In genomic region chr3:27617733-27618132, GRCm38 (mm10) we compare ENCODE assay signal across 11 mouse cellular contexts.
DNase-seq lines count a peak whose midpoint lies in the region; ATAC-seq and TF ChIP-seq lines count a peak whose summit lies in the region.
"Had no signal": no experiment of that assay in that cellular context is flagged by ENCODE, and none has a peak within 500 bp of the region (broad histone marks: within the 10 kb centered on the region; RNA-seq: fewer than 3 reads in every experiment).

No protein-coding gene starts in this region.

- H3K9me3 ChIP-seq in lung, embryonic 15.5 days = no peaks in the 10 kb centered on the region
- H3K9me3 ChIP-seq in liver, embryonic 15.5 days (replicated peaks) = no peaks in the 10 kb centered on the region
- no peaks in the 10 kb centered on the region for H3K9me3 ChIP-seq in stomach, embryonic 16.5 days (replicated peaks; ENCODE audit: control insufficient read depth, low read length)

- H3K9ac ChIP-seq in heart, adult 2 months (ENCODE audit: low read depth, low read length) = no peak overlapping the region
- no peak overlapping the region for H3K9ac ChIP-seq in lung, embryonic 15.5 days
- H3K9ac ChIP-seq in liver, embryonic 15.5 days = no peak overlapping the region
- no peak overlapping the region for H3K9ac ChIP-seq in stomach, embryonic 16.5 days (ENCODE audit: low read length)

- 59% methylated on average over 9 of the region's 9 CpGs for WGBS in heart, adult 2 months
- WGBS in lung, embryonic 15.5 days = 52% methylated on average over 9 of the region's 9 CpGs
- 20% methylated on average over 9 of the region's 9 CpGs for WGBS in liver, embryonic 15.5 days (ENCODE audit: insufficient replicate concordance)
- 47% methylated on average over 9 of the region's 9 CpGs for WGBS in stomach, embryonic 16.5 days

- TF ChIP-seq POLR2A in heart, adult 2 months (IDR thresholded peaks at IDR 0.05; ENCODE audit: insufficient read depth, low read depth, low read length) = no peak

- TF ChIP-seq CTCF in heart, adult 2 months (IDR thresholded peaks at IDR 0.05) = no peak
- no peak for TF ChIP-seq CTCF in left cerebral cortex, adult 2 months (IDR thresholded peaks at IDR 0.05)

- DNase-seq in heart, adult 2 months = peak in 1 of 2 experiments; percentile 30
- no peak for DNase-seq in heart, adult 11 months
- no peak for DNase-seq in lung, postnatal 25 days (ENCODE audit: low spot score)
- DNase-seq in adrenal gland, postnatal 14 days = no peak
- no peak for DNase-seq in left cerebral cortex, adult 2 months (ENCODE audit: extremely low spot score in 1 of 2, low spot score in 2 of 2)
- DNase-seq: adrenal gland, adult 2 months; cerebellum, adult 18-20 months; thymus, postnatal 4 days had no signal

- no peak overlapping the region for H3K4me2 ChIP-seq in lung, embryonic 15.5 days
- peak overlapping the region; percentile 32 for H3K4me2 ChIP-seq in liver, embryonic 15.5 days
- 0 out of 2 replicates have a peak overlapping the region, but pooled peaks have one; percentile 4 for H3K4me2 ChIP-seq in stomach, embryonic 16.5 days (ENCODE audit: low read depth, low read length)

- peak overlapping the region; percentile 15 for H3K27ac ChIP-seq in heart, adult 2 months
- H3K27ac ChIP-seq in lung, embryonic 15.5 days = peak overlapping the region; percentile 68
- H3K27ac ChIP-seq in liver, embryonic 15.5 days (replicated peaks) = 0 out of 2 replicates have a peak overlapping the region, but pooled peaks have one; percentile 45
- peak overlapping the region; percentile 53 for H3K27ac ChIP-seq in stomach, embryonic 16.5 days (ENCODE audit: low read length)
- H3K27ac ChIP-seq in left cerebral cortex, adult 2 months = no peak overlapping the region

- no peak for TF ChIP-seq EP300 in heart, adult 2 months (IDR thresholded peaks at IDR 0.05; ENCODE audit: insufficient read depth, low read depth, low read length)

- ATAC-seq in lung, embryonic 15.5 days (ENCODE audit: borderline replicate concordance, extremely low read depth, low FRiP score, low TSS enrichment) = no peak
- ATAC-seq in liver, embryonic 15.5 days (ENCODE audit: insufficient read depth) = 0 out of 2 replicates have a peak, but pooled peaks have one; percentile 22
- peak; percentile 57; the same call in 1 of the 2 replicates for ATAC-seq in stomach, embryonic 16.5 days (ENCODE audit: insufficient read depth, low FRiP score)

- H3K4me3 ChIP-seq in heart, adult 2 months = no peak overlapping the region
- no peak overlapping the region for H3K4me3 ChIP-seq in lung, embryonic 15.5 days
- no peak overlapping the region for H3K4me3 ChIP-seq in liver, embryonic 15.5 days (replicated peaks)
- no peak overlapping the region for H3K4me3 ChIP-seq in stomach, embryonic 16.5 days (replicated peaks; ENCODE audit: low read length)
- no peak overlapping the region for H3K4me3 ChIP-seq in left cerebral cortex, adult 2 months

- H3K4me1 ChIP-seq in heart, adult 2 months (ENCODE audit: control insufficient read depth, insufficient read depth, low read length) = peaks cover 25% of the 10 kb centered on the region
- H3K4me1 ChIP-seq in lung, embryonic 15.5 days = peaks cover 48% of the 10 kb centered on the region
- peaks cover 31% of the 10 kb centered on the region for H3K4me1 ChIP-seq in liver, embryonic 15.5 days (replicated peaks)
- H3K4me1 ChIP-seq in stomach, embryonic 16.5 days (ENCODE audit: control insufficient read depth, insufficient read depth, low read length) = peaks cover 38% of the 10 kb centered on the region

- peaks cover 8% of the 10 kb centered on the region for H3K79me2 ChIP-seq in heart, adult 2 months (replicated peaks; ENCODE audit: control insufficient read depth, insufficient read depth, low read length)

- intact Hi-C loops in heart, adult 2 months (cut with DNase I) = loop anchor here (5.0 kb wide), 1 partner anchor 40 kb away; no protein-coding TSS in a partner anchor
- intact Hi-C loops in left cerebral cortex, adult 2 months (cut with DNase I) = no loop called here

- no peaks in the 10 kb centered on the region for H3K27me3 ChIP-seq in heart, adult 2 months (ENCODE audit: control insufficient read depth, insufficient read depth, low read length)
- H3K27me3 ChIP-seq in lung, embryonic 15.5 days = no peaks in the 10 kb centered on the region
- no peaks in the 10 kb centered on the region for H3K27me3 ChIP-seq in liver, embryonic 15.5 days
- no peaks in the 10 kb centered on the region for H3K27me3 ChIP-seq in stomach, embryonic 16.5 days (ENCODE audit: control insufficient read depth, insufficient read depth, low read length)

- peaks cover 7% of the 10 kb centered on the region; the same call in 1 of the 2 replicates for H3K36me3 ChIP-seq in heart, adult 2 months (ENCODE audit: control insufficient read depth, insufficient read depth, low read length)
- H3K36me3 ChIP-seq in lung, embryonic 15.5 days = 0 out of 2 replicates have a peak, but pooled peaks cover 3% of the 10 kb centered on the region
- H3K36me3 ChIP-seq in liver, embryonic 15.5 days (replicated peaks) = peaks cover 7% of the 10 kb centered on the region; the same call in 1 of the 2 replicates
- no peaks in the 10 kb centered on the region for H3K36me3 ChIP-seq in stomach, embryonic 16.5 days (ENCODE audit: control insufficient read depth, insufficient read depth, low read length)
